Mouse (Mus musculus): ENCODE results near the gene Prss40. TPM values are rescaled to one million over a fixed set of nuclear protein-coding genes. Genes with fewer than 3 reads are reported as not detected.
"Not testable (repeated sequence)": the region's sequence is repeated elsewhere in the genome, so short reads cannot be mapped to it uniquely, and the experiment has no call there.

Prss40 gene
- polyA plus RNA-seq, 1 experiment from 2014 or later = not detected

- no peaks in the 10 kb centered on the region for H3K4me1 ChIP-seq
- ATAC-seq = no peak
- H3K36me3 ChIP-seq (ENCODE audit: poor library complexity, severe bottlenecking) = no peaks in the 10 kb centered on the region
- 71% methylated on average over 6 of the region's 6 CpGs for WGBS
- no peak overlapping the region for H3K27ac ChIP-seq
- no peaks in the 10 kb centered on the region for H3K9me3 ChIP-seq (replicated peaks)
- no peak overlapping the region for H3K4me2 ChIP-seq
- no peak overlapping the region for H3K9ac ChIP-seq
- H3K27me3 ChIP-seq = no peaks in the 10 kb centered on the region
- H3K4me3 ChIP-seq = no peak overlapping the region
Measured at GRCm38 (mm10) chr1:34571431-34571830, 10.7 kb upstream of the Prss40 start.

DNA sequence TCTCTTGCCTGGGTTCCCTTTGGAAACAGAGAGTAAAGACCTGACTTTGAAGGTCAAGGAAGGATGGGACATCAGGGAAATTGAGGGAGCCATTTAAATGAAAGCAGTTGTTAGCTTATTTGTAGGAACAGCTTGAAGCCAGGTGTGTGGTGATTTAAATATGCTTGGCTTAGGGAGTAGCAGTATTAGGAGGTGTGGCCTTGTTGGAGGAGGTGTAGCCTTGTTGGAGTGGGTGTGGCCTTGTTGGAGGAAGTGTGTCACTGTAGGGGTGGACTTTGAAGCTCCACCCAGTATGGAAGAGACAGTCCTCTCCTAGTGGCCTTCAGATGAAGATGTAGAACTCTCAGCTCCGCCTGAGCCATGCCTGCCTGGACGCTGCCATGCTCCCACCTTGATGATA, 9.1 kb upstream of the Prss40 start:
- Histone ChIP-seq H3K36me3 (ENCODE audit: poor library complexity, severe bottlenecking) (no peaks in the 10 kb centered on the region), H3K9ac (no peak overlapping the region), H3K4me2 (no peak overlapping the region), H3K27ac (no peak overlapping the region), H3K4me3 (no peak overlapping the region), H3K9me3 (replicated peaks) (no peaks in the 10 kb centered on the region), H3K27me3 (no peaks in the 10 kb centered on the region), H3K4me1 (no peaks in the 10 kb centered on the region)
- 92% methylated on average over 2 of the region's 2 CpGs for WGBS
- no peak for ATAC-seq

DNA sequence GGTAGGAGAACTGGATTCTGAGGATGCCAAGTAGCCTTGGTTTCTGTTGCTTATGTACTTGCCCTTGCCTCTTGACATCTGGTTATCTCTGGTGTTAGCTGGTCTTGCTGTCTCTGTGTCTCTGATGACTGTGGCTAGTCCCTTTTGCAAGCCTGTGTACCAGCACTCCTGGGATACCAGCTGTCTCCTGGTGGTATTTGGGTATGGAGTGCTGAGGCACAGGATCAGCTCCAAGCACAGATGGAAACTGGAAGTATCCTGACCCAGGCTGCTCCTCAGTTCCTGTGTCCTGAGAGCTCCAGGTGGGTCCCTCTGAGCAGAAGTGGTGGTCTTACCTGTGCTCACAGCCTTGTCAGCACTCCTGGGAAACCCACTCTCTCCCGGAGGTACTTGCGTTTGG, 7.4 kb upstream of the Prss40 start:
- no peak overlapping the region for H3K9ac ChIP-seq
- H3K27ac ChIP-seq = no peak overlapping the region
- ATAC-seq = no peak
- H3K4me2 ChIP-seq = no peak overlapping the region
- H3K4me1 ChIP-seq = no peaks in the 10 kb centered on the region
- no peaks in the 10 kb centered on the region for H3K36me3 ChIP-seq (ENCODE audit: poor library complexity, severe bottlenecking)
- WGBS = 94% methylated on average over 2 of the region's 2 CpGs
- no peaks in the 10 kb centered on the region for H3K27me3 ChIP-seq
- H3K9me3 ChIP-seq (replicated peaks) = no peaks in the 10 kb centered on the region
- no peak overlapping the region for H3K4me3 ChIP-seq

GRCm38 (mm10) chr1:34564383-34565045, 3.8 kb upstream of the Prss40 start:
- no peak for ATAC-seq
- H3K4me2 ChIP-seq = no peak overlapping the region
- no peaks in the 10 kb centered on the region for H3K36me3 ChIP-seq (ENCODE audit: poor library complexity, severe bottlenecking)
- WGBS = 83% methylated on average over 8 of the region's 8 CpGs
- H3K9ac ChIP-seq = no peak overlapping the region
- H3K9me3 ChIP-seq (replicated peaks) = no peaks in the 10 kb centered on the region
- no peak overlapping the region for H3K4me3 ChIP-seq
- no peaks in the 10 kb centered on the region for H3K4me1 ChIP-seq
- H3K27me3 ChIP-seq = no peaks in the 10 kb centered on the region
- no peak overlapping the region for H3K27ac ChIP-seq

GRCm38 (mm10) chr1:34554275-34554674, 6.5 kb downstream of the Prss40 start:
- ATAC-seq = no peak
- no peaks in the 10 kb centered on the region for H3K27me3 ChIP-seq
- H3K4me2 ChIP-seq = no peak overlapping the region
- H3K4me1 ChIP-seq = no peaks in the 10 kb centered on the region
- no peak overlapping the region for H3K9ac ChIP-seq
- H3K27ac ChIP-seq = no peak overlapping the region
- H3K4me3 ChIP-seq = no peak overlapping the region
- WGBS = 87% methylated on average over 7 of the region's 7 CpGs
- H3K9me3 ChIP-seq (replicated peaks) = no peaks in the 10 kb centered on the region
- no peaks in the 10 kb centered on the region for H3K36me3 ChIP-seq (ENCODE audit: poor library complexity, severe bottlenecking)

DNA sequence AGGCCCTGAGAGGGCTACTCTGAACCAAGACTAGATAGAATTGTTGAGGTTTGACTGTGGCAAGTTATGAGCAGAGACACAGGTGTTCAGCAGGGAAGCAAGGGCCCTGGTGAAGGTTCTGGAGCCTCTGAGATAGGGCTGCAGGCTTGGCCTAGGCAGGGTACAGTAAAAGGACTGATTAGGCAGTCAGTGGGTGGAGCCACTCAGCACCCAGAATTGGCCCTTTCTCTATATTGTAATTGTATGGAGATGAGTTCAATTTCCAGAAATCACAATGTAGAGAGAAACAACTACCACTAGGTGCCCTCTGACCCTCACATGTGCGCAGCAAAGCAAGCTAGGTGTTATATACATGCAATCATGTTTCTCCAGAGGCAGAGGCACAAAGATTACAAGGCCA, 7.1 kb downstream of the Prss40 start:
- no peaks in the 10 kb centered on the region for H3K4me1 ChIP-seq
- no peak overlapping the region for H3K9ac ChIP-seq
- no peak overlapping the region for H3K4me3 ChIP-seq
- no peaks in the 10 kb centered on the region for H3K36me3 ChIP-seq (ENCODE audit: poor library complexity, severe bottlenecking)
- no peak overlapping the region for H3K4me2 ChIP-seq
- no peak overlapping the region for H3K27ac ChIP-seq
- no peaks in the 10 kb centered on the region for H3K27me3 ChIP-seq
- WGBS = 76% methylated on average over 1 of the region's 1 CpGs
- no peaks in the 10 kb centered on the region for H3K9me3 ChIP-seq (replicated peaks)
- no peak for ATAC-seq

GRCm38 (mm10) chr1:34547074-34547473, 13.7 kb downstream of the Prss40 start:
- Histone ChIP-seq H3K9me3 (replicated peaks) (no peaks in the 10 kb centered on the region), H3K9ac (no peak overlapping the region), H3K4me2 (no peak overlapping the region), H3K4me1 (no peaks in the 10 kb centered on the region), H3K4me3 (no peak overlapping the region), H3K27ac (no peak overlapping the region), H3K27me3 (no peaks in the 10 kb centered on the region), H3K36me3 (ENCODE audit: poor library complexity, severe bottlenecking) (no peaks in the 10 kb centered on the region)
- 78% methylated on average over 1 of the region's 1 CpGs for WGBS
- no peak for ATAC-seq

DNA sequence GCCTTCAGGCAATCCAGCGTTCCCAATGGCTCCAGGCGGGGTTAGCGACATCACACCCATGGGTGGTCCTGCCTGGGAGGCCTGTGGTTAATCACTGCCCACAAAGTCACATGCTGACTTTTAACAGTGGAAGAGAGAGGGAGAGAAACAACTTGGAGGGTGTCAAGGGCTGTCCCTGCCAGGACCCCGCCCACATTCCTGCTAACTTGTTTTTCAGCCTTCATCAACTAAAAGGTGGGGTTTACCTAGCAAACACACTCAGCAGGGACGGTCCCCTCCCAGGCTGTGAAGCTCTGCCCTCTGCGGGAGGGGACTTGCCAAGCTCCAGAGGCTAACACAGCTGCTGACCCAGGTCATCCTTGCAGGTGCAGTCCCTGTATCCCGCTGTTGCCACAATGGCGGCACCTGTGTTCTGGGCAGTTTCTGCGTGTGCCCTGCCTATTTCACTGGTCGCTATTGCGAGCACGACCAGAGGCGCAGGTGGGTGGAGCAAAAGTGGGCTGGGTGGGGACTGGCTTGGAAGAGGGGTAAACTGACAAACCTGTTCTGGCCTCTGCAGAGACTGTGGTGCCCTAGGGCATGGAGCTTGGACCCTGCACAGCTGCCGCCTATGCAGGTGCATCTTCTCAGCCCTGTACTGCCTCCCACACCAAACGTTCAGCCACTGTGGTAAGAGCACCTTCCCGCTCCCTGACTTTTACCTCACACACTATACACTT, 23.8 kb downstream of the Prss40 start:
- 4% methylated on average over 16 of the region's 16 CpGs for WGBS

DNA sequence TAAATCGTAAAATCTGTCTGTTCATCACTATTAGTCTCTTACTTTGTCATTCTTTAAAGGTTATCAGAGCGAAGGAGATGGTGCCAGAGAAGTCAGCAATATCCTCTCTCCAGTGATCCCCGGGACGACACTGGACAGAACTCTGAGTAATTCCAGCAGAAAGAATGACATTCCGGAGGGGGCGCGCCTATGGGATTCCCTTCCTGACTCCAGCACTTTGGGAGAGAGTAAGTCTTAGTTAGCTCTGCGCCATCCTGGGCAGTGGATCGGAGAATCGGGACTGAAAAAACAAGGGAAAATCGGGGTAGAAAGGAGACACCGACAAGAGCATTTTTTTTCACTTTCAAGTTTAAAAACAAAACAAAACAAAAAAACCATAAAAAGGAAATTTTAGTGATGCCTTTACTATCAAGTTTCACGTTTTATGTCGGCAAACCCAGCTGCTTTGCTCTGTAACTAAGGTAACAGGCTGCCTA, 24.4 kb downstream of the Prss40 start:
- no peaks in the 10 kb centered on the region for H3K9me3 ChIP-seq (replicated peaks)
- H3K4me1 ChIP-seq = peaks cover 9% of the 10 kb centered on the region
- peak overlapping the region; percentile 36 for H3K4me2 ChIP-seq
- no peak overlapping the region for H3K27ac ChIP-seq
- 2% methylated on average over 14 of the region's 14 CpGs for WGBS
- ATAC-seq = no peak
- H3K36me3 ChIP-seq (ENCODE audit: poor library complexity, severe bottlenecking) = no peaks in the 10 kb centered on the region
- peaks cover 41% of the 10 kb centered on the region for H3K27me3 ChIP-seq
- H3K9ac ChIP-seq = no peak overlapping the region
- H3K4me3 ChIP-seq = no peak overlapping the region

More for the DNA sequence above, 23.8 kb downstream of the Prss40 start:
- Histone ChIP-seq H3K27ac (no peak overlapping the region), H3K27me3 (peaks cover 41% of the 10 kb centered on the region), H3K9me3 (replicated peaks) (no peaks in the 10 kb centered on the region), H3K36me3 (ENCODE audit: poor library complexity, severe bottlenecking) (no peaks in the 10 kb centered on the region), H3K9ac (no peak overlapping the region), H3K4me3 (peak overlapping the region; percentile 17), H3K4me2 (peak overlapping the region; percentile 36), H3K4me1 (peaks cover 9% of the 10 kb centered on the region)
- ATAC-seq = 0 out of 2 replicates have a peak, but pooled peaks have one; percentile 24

DNA sequence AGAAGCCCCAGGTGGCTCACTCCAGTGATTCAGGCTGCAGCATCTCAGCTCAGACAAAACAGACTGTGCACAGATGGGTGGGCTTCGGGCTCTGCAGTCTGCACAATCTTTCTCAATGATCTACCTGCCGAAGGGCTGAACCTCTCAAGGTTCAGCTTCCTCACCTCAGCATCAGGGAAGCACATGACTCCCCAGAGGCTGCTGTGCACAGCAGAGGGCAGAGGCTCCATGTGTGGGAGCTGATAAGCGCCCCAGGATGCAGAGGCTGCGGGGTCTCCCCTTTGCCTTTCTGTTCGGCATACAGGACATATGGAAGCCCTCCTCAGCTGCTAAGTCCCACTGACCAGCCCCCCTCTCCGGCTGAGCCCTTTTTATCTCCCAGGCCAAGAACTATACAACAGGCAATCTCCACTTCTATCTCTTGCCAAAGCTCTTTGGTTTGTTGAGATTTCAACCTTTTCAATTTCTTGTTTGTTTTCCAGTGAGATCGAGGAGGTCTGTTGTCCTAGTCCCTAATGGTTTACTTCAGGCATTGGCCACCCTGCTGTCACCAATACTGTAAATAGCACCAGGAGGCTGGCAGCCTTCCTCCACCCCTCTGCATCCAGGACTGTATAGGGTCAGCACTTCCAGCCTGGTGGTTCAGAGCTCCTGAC, 25.6 kb downstream of the Prss40 start, which contains the start of gene Cfc1:
TSS of gene Cfc1 (plus strand) at position 606 of the 656 bp plus-strand sequence.
- not testable (repeated sequence) for H3K36me3 ChIP-seq (ENCODE audit: poor library complexity, severe bottlenecking); H3K4me3 ChIP-seq; H3K9ac ChIP-seq; ATAC-seq; H3K9me3 ChIP-seq (replicated peaks); H3K4me1 ChIP-seq; H3K27ac ChIP-seq
- H3K4me2 ChIP-seq = 0 out of 2 replicates have a peak within 1 kb of the TSS, but pooled peaks have one; percentile 36
- peaks cover 41% of the 10 kb centered on the region for H3K27me3 ChIP-seq
- WGBS = 24% methylated on average over 7 of the region's 7 CpGs

- not testable (repeated sequence) for H3K9me3 ChIP-seq (replicated peaks); H3K4me1 ChIP-seq; H3K4me3 ChIP-seq; H3K4me2 ChIP-seq; ATAC-seq; H3K36me3 ChIP-seq (ENCODE audit: poor library complexity, severe bottlenecking); H3K9ac ChIP-seq; H3K27ac ChIP-seq
- H3K27me3 ChIP-seq = peaks cover 41% of the 10 kb centered on the region
- 58% methylated on average over 3 of the region's 3 CpGs for WGBS
Measured at GRCm38 (mm10) chr1:34534574-34534973, 26.2 kb downstream of the Prss40 start.

GRCm38 (mm10) chr1:34523647-34524046, 37.1 kb downstream of the Prss40 start:
- Histone ChIP-seq H3K27me3 (no peaks in the 10 kb centered on the region), H3K36me3 (ENCODE audit: poor library complexity, severe bottlenecking) (no peaks in the 10 kb centered on the region), H3K4me3 (no peak overlapping the region), H3K27ac (no peak overlapping the region), H3K9me3 (replicated peaks) (no peaks in the 10 kb centered on the region), H3K4me1 (no peaks in the 10 kb centered on the region), H3K4me2 (no peak overlapping the region), H3K9ac (no peak overlapping the region)
- ATAC-seq = no peak
- WGBS = 84% methylated on average over 3 of the region's 3 CpGs
